Mouse (Mus musculus) c-Kit-positive CD71-negative TER-119-negative erythroid progenitor cells, embryonic 14.5 days (primary cell): ENCODE measurements around the gene Myo18b.

Source experiments
- DNase-seq: peaks from one replicate; pipeline ENCODE4 v3.0.0-alpha.2; 2013; ENCODE audit warnings: low read depth

The Myo18b gene

GRCm38 (mm10) chr5:112895674-112896654 lies at the start of gene Myo18b:
Gene Myo18b (minus strand): TSS chr5:112896362.
- no peak for DNase-seq

GRCm38 (mm10) chr5:112945925-112946324 lies 49.8 kb upstream of the Myo18b start:
- DNase-seq = no peak

GRCm38 (mm10) chr5:112942244-112942643 lies 46.1 kb upstream of the Myo18b start:
- no peak for DNase-seq

GRCm38 (mm10) chr5:112941001-112941400 lies 44.8 kb upstream of the Myo18b start:
- no peak for DNase-seq

GRCm38 (mm10) chr5:112936632-112937031 lies 40.5 kb upstream of the Myo18b start:
- no peak for DNase-seq

- DNase-seq = no peak
Measured at GRCm38 (mm10) chr5:112935436-112935835, 39.3 kb upstream of the Myo18b start.

GRCm38 (mm10) chr5:112932878-112933567 lies 36.9 kb upstream of the Myo18b start:
- DNase-seq = no peak

- no peak for DNase-seq
Measured at GRCm38 (mm10) chr5:112931901-112932300, 35.7 kb upstream of the Myo18b start.

- no peak for DNase-seq
Measured at GRCm38 (mm10) chr5:112928201-112928881, 32.2 kb upstream of the Myo18b start.

- DNase-seq = no peak
Measured at GRCm38 (mm10) chr5:112925422-112925821, 29.3 kb upstream of the Myo18b start.

- no peak for DNase-seq
Measured at GRCm38 (mm10) chr5:112924806-112925205, 28.6 kb upstream of the Myo18b start.

GRCm38 (mm10) chr5:112923841-112924240 lies 27.7 kb upstream of the Myo18b start:
- DNase-seq = no peak

GRCm38 (mm10) chr5:112921914-112922313 lies 25.8 kb upstream of the Myo18b start:
- no peak for DNase-seq

- DNase-seq = no peak
Measured at GRCm38 (mm10) chr5:112910381-112910780, 14.2 kb upstream of the Myo18b start.

- DNase-seq = no peak
Measured at GRCm38 (mm10) chr5:112908169-112908614, 12.0 kb upstream of the Myo18b start.

GRCm38 (mm10) chr5:112907504-112907903 lies 11.3 kb upstream of the Myo18b start:
- no peak for DNase-seq

GRCm38 (mm10) chr5:112893462-112894060 lies 2.6 kb downstream of the Myo18b start:
- no peak for DNase-seq

GRCm38 (mm10) chr5:112892411-112892810 lies 3.8 kb downstream of the Myo18b start:
- no peak for DNase-seq

- DNase-seq = no peak
Measured at GRCm38 (mm10) chr5:112888651-112889050, 7.5 kb downstream of the Myo18b start.

GRCm38 (mm10) chr5:112886687-112887491 lies 9.3 kb downstream of the Myo18b start:
- DNase-seq = no peak
